Mouse (Mus musculus) MEL (cell line): ENCODE results near the gene Brcc3. TPM values are rescaled to one million over a fixed set of nuclear protein-coding genes. Genes with fewer than 3 reads are reported as not detected.
A peak's percentile ranks its signal among the peaks of the same experiment; 100 is the strongest.

Source experiments
- DNase-seq: peaks from one replicate; pipeline ENCODE4 v3.0.0; 2011; ENCODE audit warnings: low read depth, low spot score
- H3K27ac ChIP-seq: 2 replicates; pipeline ENCODE4 v1.5.1; 2012; ENCODE audit warnings: low read depth, mild to moderate bottlenecking, control low read depth, low read length, moderate library complexity; ENCODE audit not compliant: control insufficient read depth
- H3K27me3 ChIP-seq, 2 experiments: fragments of 150-350 bp in 1 of 2; sonication (generic) in 1 of 2; 2 replicates each; pipeline ENCODE4 v1.6.1; 2012; ENCODE audit warnings: low read length in 2 of 2, mild to moderate bottlenecking in 2 of 2, improper control_type of control experiment in 1 of 2, moderate library complexity in 1 of 2; ENCODE audit not compliant: insufficient read depth in 2 of 2, control insufficient read depth in 1 of 2
- H3K36me3 ChIP-seq, 2 experiments: 2 replicates each; pipeline ENCODE4 v1.6.1; 2012 to 2014; ENCODE audit warnings: low read length in 2 of 2, improper control_type of control experiment in 1 of 2, inconsistent platforms in 1 of 2, mild to moderate bottlenecking in 1 of 2; ENCODE audit not compliant: insufficient read depth in 2 of 2, control insufficient read depth in 1 of 2
- H3K4me1 ChIP-seq, 2 experiments: fragments of 150-350 bp in 1 of 2; sonication (generic) in 1 of 2; 2 replicates each; pipeline ENCODE4 v1.6.1; 2012; ENCODE audit warnings: low read length in 2 of 2, improper control_type of control experiment in 1 of 2, mild to moderate bottlenecking in 1 of 2; ENCODE audit not compliant: insufficient read depth in 2 of 2, control insufficient read depth in 1 of 2
- H3K4me3 ChIP-seq, 2 experiments: fragments of 150-350 bp in 1 of 2; sonication (generic) in 1 of 2; 2 replicates each; pipeline ENCODE4 v1.5.1; 2012; ENCODE audit warnings: low read depth in 2 of 2, low read length in 2 of 2, mild to moderate bottlenecking in 2 of 2, moderate library complexity in 2 of 2, control low read depth in 1 of 2, improper control_type of control experiment in 1 of 2; ENCODE audit not compliant: control insufficient read depth in 1 of 2, insufficient read depth in 1 of 2
- H3K79me2 ChIP-seq: 2 replicates; pipeline ENCODE4 v1.6.1; 2012; ENCODE audit warnings: mild to moderate bottlenecking, low read length, moderate library complexity; ENCODE audit not compliant: control insufficient read depth, poor library complexity, insufficient read depth
- H3K9ac ChIP-seq: 2 replicates; pipeline ENCODE4 v1.6.1; 2012; ENCODE audit warnings: low read depth, mild to moderate bottlenecking, control low read depth, low read length, moderate library complexity; ENCODE audit not compliant: control insufficient read depth, poor library complexity, severe bottlenecking
- H3K9me3 ChIP-seq: fragments of 150-350 bp; sonication (generic); replicated peaks from 2 replicates; pipeline ENCODE4 v1.6.1; 2012; ENCODE audit warnings: mild to moderate bottlenecking, low read length, improper control_type of control experiment, moderate library complexity; ENCODE audit not compliant: insufficient read depth
- CHD1 ChIP-seq: IDR thresholded peaks from 2 replicates; pipeline ENCODE4 v1.6.1; 2012; ENCODE audit warnings: low read depth, mild to moderate bottlenecking, inconsistent platforms, low read length, improper control_type of control experiment
- CTCF ChIP-seq, 3 experiments: IDR thresholded peaks in 2 of 3; conservative IDR thresholded peaks in 1 of 3; 2 replicates each; pipeline ENCODE4 v1.5.1; 2011 to 2012; ENCODE audit warnings: low read length in 3 of 3, low read depth in 2 of 3, mild to moderate bottlenecking in 2 of 3, improper control_type of control experiment in 1 of 3, inconsistent platforms in 1 of 3, mixed read lengths in 1 of 3, moderate library complexity in 1 of 3; ENCODE audit not compliant: control insufficient read depth in 1 of 3, insufficient read depth in 1 of 3, poor library complexity in 1 of 3, severe bottlenecking in 1 of 3
- ELF1 ChIP-seq: IDR thresholded peaks from 2 replicates; pipeline ENCODE4 v1.6.1; 2014; ENCODE audit warnings: low read depth, mild to moderate bottlenecking, inconsistent platforms, low read length, improper control_type of control experiment, moderate library complexity
- EP300 ChIP-seq, 2 experiments: IDR thresholded peaks; 2 replicates each; pipeline ENCODE4 v1.6.1; 2011; ENCODE audit warnings: improper control_type of control experiment in 2 of 2, low read length in 2 of 2, low read depth in 1 of 2, mild to moderate bottlenecking in 1 of 2
- ETS1 ChIP-seq: IDR thresholded peaks from 2 replicates; pipeline ENCODE4 v1.6.1; 2012; ENCODE audit warnings: low read depth, mild to moderate bottlenecking, inconsistent platforms, low read length, improper control_type of control experiment, moderate library complexity
- GATA1 ChIP-seq: IDR thresholded peaks from 2 replicates; pipeline ENCODE4 v1.6.1; 2011; ENCODE audit warnings: low read depth, low read length, improper control_type of control experiment
- HCFC1 ChIP-seq: IDR thresholded peaks from 2 replicates; pipeline ENCODE4 v1.6.1; 2012; ENCODE audit warnings: low read depth, mild to moderate bottlenecking, inconsistent platforms, low read length, improper control_type of control experiment, moderate library complexity
- JUND ChIP-seq: IDR thresholded peaks from 2 replicates; pipeline ENCODE4 v1.6.1; 2011; ENCODE audit warnings: low read depth, mild to moderate bottlenecking, improper control_type of control experiment, low read length
- KAT2A ChIP-seq: conservative IDR thresholded peaks from 2 replicates; pipeline ENCODE4 v1.6.1; 2012; ENCODE audit warnings: low read depth, low read length, improper control_type of control experiment, inconsistent platforms
- MAX ChIP-seq: IDR thresholded peaks from 2 replicates; pipeline ENCODE4 v1.6.1; 2011; ENCODE audit warnings: low read length, improper control_type of control experiment
- MAZ ChIP-seq: IDR thresholded peaks from 2 replicates; pipeline ENCODE4 v1.6.1; 2012; ENCODE audit warnings: low read depth, mild to moderate bottlenecking, inconsistent platforms, low read length, improper control_type of control experiment
- MXI1 ChIP-seq: IDR thresholded peaks from 2 replicates; pipeline ENCODE4 v1.6.1; 2011; ENCODE audit warnings: mild to moderate bottlenecking, low read depth, low read length, improper control_type of control experiment
- MYC ChIP-seq: IDR thresholded peaks from 2 replicates; pipeline ENCODE4 v1.6.1; 2011; ENCODE audit warnings: low read depth, mild to moderate bottlenecking, low read length, improper control_type of control experiment, moderate library complexity
- NELFE ChIP-seq: IDR thresholded peaks from 2 replicates; pipeline ENCODE4 v1.6.1; 2011; ENCODE audit warnings: low read depth, low read length, improper control_type of control experiment
- NRF1 ChIP-seq: IDR thresholded peaks from 2 replicates; pipeline ENCODE4 v1.6.1; 2014; ENCODE audit warnings: low read depth, mild to moderate bottlenecking, inconsistent platforms, low read length, improper control_type of control experiment, moderate library complexity; ENCODE audit not compliant: poor library complexity, insufficient read depth, severe bottlenecking
- POLR2AphosphoS2 ChIP-seq: IDR thresholded peaks from 2 replicates; pipeline ENCODE4 v1.6.1; 2011; ENCODE audit warnings: low read length, improper control_type of control experiment
- POLR2AphosphoS5 ChIP-seq: IDR thresholded peaks from 2 replicates; pipeline ENCODE4 v1.6.1; 2012; ENCODE audit warnings: low read depth, borderline replicate concordance, mild to moderate bottlenecking, inconsistent platforms, low read length, moderate library complexity, mixed read lengths
- SIN3A ChIP-seq: IDR thresholded peaks from 2 replicates; pipeline ENCODE4 v1.6.1; 2012; ENCODE audit warnings: low read length, improper control_type of control experiment, inconsistent platforms
- SMC3 ChIP-seq: IDR thresholded peaks from 2 replicates; pipeline ENCODE4 v1.6.1; 2011; ENCODE audit warnings: low read depth, low read length, improper control_type of control experiment
- TAL1 ChIP-seq: IDR thresholded peaks from 2 replicates; pipeline ENCODE4 v1.6.1; 2012; ENCODE audit warnings: mild to moderate bottlenecking, inconsistent platforms, low read length, moderate library complexity, mixed read lengths
- TBP ChIP-seq: IDR thresholded peaks from 2 replicates; pipeline ENCODE4 v1.8.0; 2011; ENCODE audit warnings: low read depth, low read length, improper control_type of control experiment
- TCF12 ChIP-seq: IDR thresholded peaks from 2 replicates; pipeline ENCODE4 v1.6.1; 2014; ENCODE audit warnings: low read depth, mild to moderate bottlenecking, inconsistent platforms, low read length, improper control_type of control experiment, moderate library complexity
- USF1 ChIP-seq: IDR thresholded peaks from 2 replicates; pipeline ENCODE4 v1.6.1; 2014; ENCODE audit warnings: low read depth, mild to moderate bottlenecking, inconsistent platforms, low read length, improper control_type of control experiment, moderate library complexity
- ZC3H11A ChIP-seq: IDR thresholded peaks from 2 replicates; pipeline ENCODE4 v1.6.1; 2012; ENCODE audit warnings: low read depth, mild to moderate bottlenecking, inconsistent platforms, low read length, improper control_type of control experiment
- ZKSCAN1 ChIP-seq: IDR thresholded peaks from 2 replicates; pipeline ENCODE4 v1.6.1; 2012; ENCODE audit warnings: low read depth, mild to moderate bottlenecking, inconsistent platforms, low read length, improper control_type of control experiment, moderate library complexity
- ZMIZ1 ChIP-seq: IDR thresholded peaks from 2 replicates; pipeline ENCODE4 v1.6.1; 2012; ENCODE audit warnings: low read depth, mild to moderate bottlenecking, inconsistent platforms, low read length, improper control_type of control experiment, moderate library complexity
- ZNF384 ChIP-seq: IDR thresholded peaks from 2 replicates; pipeline ENCODE4 v1.6.1; 2012; ENCODE audit warnings: low read depth, mild to moderate bottlenecking, inconsistent platforms, low read length, improper control_type of control experiment
- polyA plus RNA-seq, 2 experiments: library from polyadenylated mRNA; stranded (reverse) in 1 of 2; unstranded in 1 of 2; fragments of >175 nt in 1 of 2; fragments of >200 nt in 1 of 2; gene quantifications; 2 replicates each; pipeline versions ENCODE4 v1.2.1 to v1.2.4; 2012; ENCODE audit warnings: low replicate concordance in 2 of 2, low read depth in 1 of 2; ENCODE audit not compliant: insufficient read length in 2 of 2, insufficient read depth in 1 of 2, missing spikeins in 1 of 2
- total RNA-seq: library from RNA; depleted of rRNA; stranded (reverse); fragments of 300-350 nt; gene quantifications from 2 replicates; pipeline ENCODE4 v1.2.3, GENCODE M21; 2012

Gene Brcc3
- total and polyA plus RNA-seq, 3 experiments, result 18.4 to 51.7 TPM; not detected in 1

DNA sequence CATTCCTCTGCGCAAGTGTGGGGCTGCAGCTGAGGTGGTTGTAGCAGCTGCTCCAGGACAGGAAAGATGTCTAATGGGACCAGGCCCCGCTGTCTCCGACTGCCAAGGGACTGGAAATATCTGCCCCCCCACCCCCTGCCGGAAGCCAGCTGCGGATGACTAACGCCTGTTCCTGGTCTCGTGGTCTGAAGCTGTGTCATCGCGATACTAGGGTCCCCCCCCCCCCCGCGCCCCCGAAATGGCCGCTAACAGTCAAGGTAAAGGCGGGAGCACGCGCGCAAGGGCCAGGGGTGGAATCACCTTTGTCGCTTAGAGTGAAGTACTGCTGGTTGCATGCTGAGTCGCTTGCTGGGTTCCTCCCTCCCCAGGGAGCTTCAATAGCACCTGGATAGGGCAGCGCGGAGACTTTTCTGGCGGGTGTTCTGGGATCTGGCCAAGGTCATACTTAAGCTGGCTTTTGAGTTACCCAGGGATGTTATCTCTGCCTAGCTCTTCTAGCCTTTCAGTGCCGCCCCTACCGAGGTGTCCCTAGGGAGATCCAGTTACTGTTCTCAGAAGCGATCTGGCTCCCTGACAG is 34.1 kb upstream of the Brcc3 start, which contains the start of the genes Fundc2 and F8 (continued):
- TF ChIP-seq KAT2A (no peak; the same call in 1 of the 2 replicates), NELFE (peak; percentile 82), SIN3A (peak; percentile 60)

DNA sequence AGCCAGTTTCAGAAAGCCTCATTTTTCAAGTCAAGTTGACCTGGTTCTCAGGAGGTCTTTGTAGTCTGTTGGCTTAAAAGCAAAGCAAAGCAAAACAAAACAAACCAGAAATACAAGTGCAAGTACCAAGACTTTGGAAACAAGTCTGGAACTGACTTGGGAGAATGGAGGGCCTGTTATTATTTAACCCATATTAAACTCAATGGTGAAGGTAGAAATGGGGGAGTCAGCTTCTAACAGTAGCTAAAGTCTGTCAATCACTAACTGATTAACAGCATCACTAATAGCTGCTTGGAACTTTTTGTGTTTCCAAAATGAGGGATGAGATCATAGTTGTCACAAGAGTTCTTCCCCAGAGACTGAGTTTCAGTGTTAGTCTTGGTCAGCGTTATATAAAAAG is 17.0 kb upstream of the Brcc3 start:
- peaks cover 5 to 10% of the 10 kb centered on the region in 2 experiments for H3K36me3 ChIP-seq
- no peaks in the 10 kb centered on the region for H3K9me3 ChIP-seq
- H3K9ac ChIP-seq, result no peak overlapping the region
- H3K4me3 ChIP-seq, result no peak overlapping the region
- H3K27me3 ChIP-seq, result no peaks in the 10 kb centered on the region
- peaks cover 0 to 7% of the 10 kb centered on the region in 2 experiments; a peak in 3 of 4 replicates for H3K4me1 ChIP-seq
- H3K79me2 ChIP-seq, result no peaks in the 10 kb centered on the region
- no peak for DNase-seq
- TF ChIP-seq CTCF (IDR thresholded peaks at IDR 0.05 in 2 of 3, conservative IDR thresholded peaks at IDR 0.05 in 1 of 3; ENCODE audit: control insufficient read depth in 1 of 3, insufficient read depth in 1 of 3, low read depth in 2 of 3, low read length in 3 of 3, poor library complexity in 1 of 3, severe bottlenecking in 1 of 3) (no peak), MYC (no peak), JUND (no peak), ZC3H11A (no peak), CHD1 (no peak), USF1 (no peak), HCFC1 (no peak), TCF12 (no peak), POLR2AphosphoS2 (no peak), TBP (no peak), MAZ (no peak), KAT2A (no peak), SIN3A (no peak), ZMIZ1 (no peak), ZKSCAN1 (no peak), MXI1 (no peak), MAX (no peak), POLR2AphosphoS5 (no peak)
- no peak overlapping the region for H3K27ac ChIP-seq

DNA sequence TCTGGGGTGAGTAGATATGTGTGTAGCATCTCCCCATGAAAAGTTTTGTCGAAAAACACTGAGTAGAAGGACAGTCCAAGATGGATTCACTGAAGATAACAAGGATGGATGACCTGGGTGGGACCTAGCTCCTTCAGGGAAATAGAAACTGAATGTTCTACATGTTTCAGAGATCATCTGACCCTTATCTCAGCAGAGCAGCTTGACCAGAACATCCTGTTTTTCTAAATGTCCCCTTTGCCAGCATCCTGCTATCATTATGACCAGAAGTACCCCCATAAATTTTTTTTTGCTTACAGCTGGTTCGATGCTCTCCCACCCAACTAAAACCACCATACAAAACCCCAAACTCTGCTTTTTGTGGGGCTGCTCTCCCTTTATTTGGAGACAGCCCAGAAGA is 13.8 kb upstream of the Brcc3 start:
- Histone ChIP-seq H3K79me2 (no peaks in the 10 kb centered on the region), H3K27me3 (no peaks in the 10 kb centered on the region), H3K9ac (no peak overlapping the region), H3K36me3 (peaks cover 2 to 10% of the 10 kb centered on the region in 2 experiments; a peak in 3 of 4 replicates), H3K4me1 (peaks cover 0 to 7% of the 10 kb centered on the region in 2 experiments; a peak in 3 of 4 replicates), H3K9me3 (no peaks in the 10 kb centered on the region), H3K27ac (peak overlapping the region; percentile 47), H3K4me3 (no peak overlapping the region)
- DNase-seq, result peak; percentile 62
- TF ChIP-seq POLR2AphosphoS2, result no peak
- TF ChIP-seq TCF12, result peak; percentile 89
- no peak for TF ChIP-seq NRF1
- TF ChIP-seq MYC, result no peak
- peak; percentile 81 for TF ChIP-seq ETS1
- peak; percentile 85 for TF ChIP-seq ZNF384
- no peak for TF ChIP-seq SMC3
- peak; percentile 78 for TF ChIP-seq GATA1
- TF ChIP-seq EP300 (IDR thresholded peaks at IDR 0.05; ENCODE audit: low read depth in 1 of 2, low read length in 2 of 2), result peak; percentile 72 to 78
- TF ChIP-seq SIN3A, result 0 out of 2 replicates have a peak, but pooled peaks have one; percentile 12
- TF ChIP-seq CHD1, result no peak
- TF ChIP-seq USF1, result peak; percentile 60; the same call in 1 of the 2 replicates
- no peak for TF ChIP-seq ELF1
- peak; percentile 93 for TF ChIP-seq TAL1
- TF ChIP-seq, all 39 proteins: peak for 8
